Mouse (Mus musculus) forebrain, postnatal 0 days (tissue): ENCODE measurements at regions not wholly inside any gene's neighbourhood (a gene's known extent, or its start where the extent isn't known, plus 50 kb on each side); places are given as distances from the start of the nearest gene placed in this dataset.

Experiments
- ATAC-seq: fragments of 200-750 bp; cut with Nextera tagmentation; 2 replicates; pipeline ENCODE4 v1.8.0; 2017; ENCODE audit warnings: mild to moderate bottlenecking, moderate library complexity
- DNase-seq: peaks from one replicate; pipeline ENCODE4 v3.0.0-alpha.2; 2015
- H3K27ac ChIP-seq: fragments of 300-500 bp; sonication (generic); 2 replicates; pipeline ENCODE4 v1.5.1; 2014; ENCODE audit warnings: low read depth, mild to moderate bottlenecking, antibody characterized with exemption, low read length, moderate library complexity, mixed read lengths
- H3K27me3 ChIP-seq: fragments of 300-500 bp; sonication (generic); 2 replicates; pipeline ENCODE4 v1.6.1; 2014; ENCODE audit warnings: mild to moderate bottlenecking, low read length, mixed read lengths; ENCODE audit not compliant: insufficient read depth
- H3K36me3 ChIP-seq: fragments of 300-500 bp; sonication (generic); 2 replicates; pipeline ENCODE4 v1.6.1; 2014; ENCODE audit warnings: mild to moderate bottlenecking, moderate library complexity; ENCODE audit not compliant: insufficient read depth
- H3K4me1 ChIP-seq: fragments of 300-500 bp; sonication (generic); 2 replicates; pipeline ENCODE4 v1.6.1; 2014; ENCODE audit warnings: antibody characterized with exemption; ENCODE audit not compliant: insufficient read depth
- H3K4me2 ChIP-seq: fragments of 300-500 bp; sonication (generic); 2 replicates; pipeline ENCODE4 v1.6.1; 2014; ENCODE audit warnings: low read depth, mild to moderate bottlenecking, moderate library complexity
- H3K4me3 ChIP-seq: fragments of 300-500 bp; sonication (generic); 2 replicates; pipeline ENCODE4 v1.5.1; 2014; ENCODE audit warnings: low read depth, low read length, mixed read lengths
- H3K9ac ChIP-seq: fragments of 300-500 bp; sonication (generic); 2 replicates; pipeline ENCODE4 v1.6.1; 2014; ENCODE audit warnings: mild to moderate bottlenecking
- H3K9me3 ChIP-seq: fragments of 300-500 bp; sonication (generic); 2 replicates; pipeline ENCODE4 v1.6.1; 2016; ENCODE audit warnings: low read length
- CTCF ChIP-seq: sonication (generic); IDR thresholded peaks from 2 replicates; pipeline ENCODE4 v1.5.1; 2016; ENCODE audit warnings: antibody characterized with exemption, control low read depth, low read depth
- WGBS: fragments of 180-500 bp; shearing (Covaris S2); extraction: QIAGEN DNeasy Blood & Tissue Kit; methylation state at CpG from one replicate; pipeline ENCODE4 v1.1.7; 2014; 5-methylcytosine and 5-hydroxymethylcytosine counted together

GRCm38 (mm10) chr15:15148791-15149190, 1579.8 kb upstream of the Cdh9 start:
- TF ChIP-seq CTCF = no peak
- ATAC-seq = no peak
- H3K36me3 ChIP-seq = no peaks in the 10 kb centered on the region
- no peak for DNase-seq
- WGBS = 58% methylated on average over 2 of the region's 2 CpGs
- no peaks in the 10 kb centered on the region for H3K9me3 ChIP-seq
- no peak overlapping the region for H3K27ac ChIP-seq
- H3K4me3 ChIP-seq = no peak overlapping the region
- H3K4me1 ChIP-seq = no peaks in the 10 kb centered on the region
- H3K27me3 ChIP-seq = no peaks in the 10 kb centered on the region
- no peak overlapping the region for H3K9ac ChIP-seq
- no peak overlapping the region for H3K4me2 ChIP-seq

- no peak overlapping the region for H3K27ac ChIP-seq
- ATAC-seq = no peak
- no peak overlapping the region for H3K9ac ChIP-seq
- DNase-seq = no peak
- TF ChIP-seq CTCF = no peak
- no peak overlapping the region for H3K4me3 ChIP-seq
- no peaks in the 10 kb centered on the region for H3K9me3 ChIP-seq
- 68% methylated on average over 3 of the region's 3 CpGs for WGBS
- no peaks in the 10 kb centered on the region for H3K36me3 ChIP-seq
- H3K4me2 ChIP-seq = no peak overlapping the region
- no peaks in the 10 kb centered on the region for H3K4me1 ChIP-seq
- no peaks in the 10 kb centered on the region for H3K27me3 ChIP-seq
These were observed 1573.1 kb upstream of the Cdh9 start for GRCm38 (mm10) chr15:15155422-15155821.

GRCm38 (mm10) chr15:15170387-15170786, 1558.2 kb upstream of the Cdh9 start:
- H3K36me3 ChIP-seq = no peaks in the 10 kb centered on the region
- WGBS = 77% methylated on average over 1 of the region's 1 CpGs
- no peak overlapping the region for H3K4me2 ChIP-seq
- ATAC-seq (peak; percentile 68), DNase-seq (peak; percentile 22)
- no peak overlapping the region for H3K27ac ChIP-seq
- H3K9ac ChIP-seq = no peak overlapping the region
- H3K4me3 ChIP-seq = no peak overlapping the region
- H3K9me3 ChIP-seq = no peaks in the 10 kb centered on the region
- no peaks in the 10 kb centered on the region for H3K4me1 ChIP-seq
- H3K27me3 ChIP-seq = no peaks in the 10 kb centered on the region
- TF ChIP-seq CTCF = no peak

GRCm38 (mm10) chr15:15220296-15220695, 1508.3 kb upstream of the Cdh9 start:
- no peak overlapping the region for H3K27ac ChIP-seq
- DNase-seq (peak; percentile 52), ATAC-seq (no peak)
- no peaks in the 10 kb centered on the region for H3K9me3 ChIP-seq
- H3K27me3 ChIP-seq = no peaks in the 10 kb centered on the region
- peak; percentile 61 for TF ChIP-seq CTCF
- no peaks in the 10 kb centered on the region for H3K36me3 ChIP-seq
- no peak overlapping the region for H3K4me3 ChIP-seq
- 65% methylated on average over 2 of the region's 2 CpGs for WGBS
- H3K4me2 ChIP-seq = no peak overlapping the region
- H3K9ac ChIP-seq = no peak overlapping the region
- H3K4me1 ChIP-seq = no peaks in the 10 kb centered on the region

GRCm38 (mm10) chr15:15229926-15230325, 1498.6 kb upstream of the Cdh9 start:
- no peak overlapping the region for H3K4me2 ChIP-seq
- H3K36me3 ChIP-seq = no peaks in the 10 kb centered on the region
- DNase-seq (peak; percentile 24), ATAC-seq (no peak)
- no peaks in the 10 kb centered on the region for H3K4me1 ChIP-seq
- TF ChIP-seq CTCF = peak; percentile 61
- H3K9ac ChIP-seq = no peak overlapping the region
- WGBS = 66% methylated on average over 3 of the region's 3 CpGs
- H3K27me3 ChIP-seq = no peaks in the 10 kb centered on the region
- no peaks in the 10 kb centered on the region for H3K9me3 ChIP-seq
- no peak overlapping the region for H3K4me3 ChIP-seq
- no peak overlapping the region for H3K27ac ChIP-seq

- TF ChIP-seq CTCF = peak; percentile 66
- no peaks in the 10 kb centered on the region for H3K27me3 ChIP-seq
These were observed 1490.2 kb upstream of the Cdh9 start for GRCm38 (mm10) chr15:15238309-15238708.

More at GRCm38 (mm10) chr15:15238309-15238708, 1490.2 kb upstream of the Cdh9 start:
- Histone ChIP-seq H3K4me1 (no peaks in the 10 kb centered on the region), H3K9me3 (no peaks in the 10 kb centered on the region), H3K36me3 (no peaks in the 10 kb centered on the region), H3K9ac (no peak overlapping the region), H3K4me3 (no peak overlapping the region), H3K27ac (no peak overlapping the region), H3K4me2 (no peak overlapping the region)
- DNase-seq (peak; percentile 71), ATAC-seq (no peak; the same call in 1 of the 2 replicates)
